Mouse (Mus musculus) limb, embryonic 12.5 days (tissue): ENCODE measurements at regions not wholly inside any gene's neighbourhood (a gene's known extent, or its start where the extent isn't known, plus 50 kb on each side); places are given as distances from the start of the nearest gene placed in this dataset.
A peak's percentile ranks its signal among the peaks of the same experiment; 100 is the strongest.

Experiments
- ATAC-seq: fragments of 200-750 bp; cut with Nextera tagmentation; 2 replicates; pipeline ENCODE4 v1.8.0; 2017; ENCODE audit warnings: low read depth, moderate TSS enrichment; ENCODE audit not compliant: insufficient number of reproducible peaks, insufficient read depth, low FRiP score, low TSS enrichment
- H3K27ac ChIP-seq: fragments of 300-500 bp; sonication (generic); 2 replicates; pipeline ENCODE4 v1.5.1; 2016; ENCODE audit warnings: mild to moderate bottlenecking, moderate library complexity
- H3K27me3 ChIP-seq: fragments of 300-500 bp; sonication (generic); 2 replicates; pipeline ENCODE4 v1.6.1; 2016; ENCODE audit warnings: mild to moderate bottlenecking, moderate library complexity
- H3K36me3 ChIP-seq: fragments of 300-500 bp; sonication (generic); 2 replicates; pipeline ENCODE4 v1.6.1; 2016; ENCODE audit warnings: mild to moderate bottlenecking, moderate library complexity
- H3K4me1 ChIP-seq: fragments of 300-500 bp; sonication (generic); replicated peaks from 2 replicates; pipeline ENCODE4 v1.6.1; 2016
- H3K4me2 ChIP-seq: fragments of 300-500 bp; sonication (generic); 2 replicates; pipeline ENCODE4 v1.6.1; 2016; ENCODE audit warnings: mild to moderate bottlenecking, moderate library complexity
- H3K4me3 ChIP-seq: fragments of 300-500 bp; sonication (generic); replicated peaks from 2 replicates; pipeline ENCODE4 v1.5.1; 2016; ENCODE audit warnings: mild to moderate bottlenecking
- H3K9ac ChIP-seq: fragments of 300-500 bp; sonication (generic); replicated peaks from 2 replicates; pipeline ENCODE4 v1.6.1; 2016; ENCODE audit warnings: mild to moderate bottlenecking, moderate library complexity
- H3K9me3 ChIP-seq: fragments of 300-500 bp; sonication (generic); 2 replicates; pipeline ENCODE4 v1.6.1; 2016; ENCODE audit warnings: mild to moderate bottlenecking, moderate library complexity
- WGBS: fragments of 180-500 bp; shearing (Covaris S2); methylation state at CpG from one replicate; pipeline ENCODE4 v1.1.7; 2016; 5-methylcytosine and 5-hydroxymethylcytosine counted together

GRCm38 (mm10) chr13:114604037-114604694 lies 145.4 kb upstream of the Fst start:
- H3K36me3 ChIP-seq: no peaks in the 10 kb centered on the region
- ATAC-seq: no peak
- WGBS: 67% methylated on average over 11 of the region's 11 CpGs
- H3K27me3 ChIP-seq: no peaks in the 10 kb centered on the region
- no peaks in the 10 kb centered on the region for H3K4me1 ChIP-seq
- H3K9me3 ChIP-seq: no peaks in the 10 kb centered on the region
- H3K4me2 ChIP-seq: no peak overlapping the region
- H3K27ac ChIP-seq: no peak overlapping the region
- no peak overlapping the region for H3K4me3 ChIP-seq
- no peak overlapping the region for H3K9ac ChIP-seq

- Histone ChIP-seq H3K4me2 (no peak overlapping the region), H3K36me3 (no peaks in the 10 kb centered on the region), H3K4me3 (no peak overlapping the region), H3K9me3 (no peaks in the 10 kb centered on the region), H3K9ac (no peak overlapping the region), H3K27ac (no peak overlapping the region), H3K27me3 (no peaks in the 10 kb centered on the region), H3K4me1 (no peaks in the 10 kb centered on the region)
- 98% methylated on average over 1 of the region's 1 CpGs for WGBS
- ATAC-seq: no peak
Measured at GRCm38 (mm10) chr13:114613909-114614308, 155.2 kb upstream of the Fst start.

- H3K27me3 ChIP-seq: no peaks in the 10 kb centered on the region
- no peak overlapping the region for H3K4me3 ChIP-seq
- H3K9me3 ChIP-seq: no peaks in the 10 kb centered on the region
- ATAC-seq: no peak
- no peak overlapping the region for H3K27ac ChIP-seq
- H3K4me2 ChIP-seq: no peak overlapping the region
- H3K36me3 ChIP-seq: no peaks in the 10 kb centered on the region
- 95% methylated on average over 4 of the region's 4 CpGs for WGBS
- no peak overlapping the region for H3K9ac ChIP-seq
- no peaks in the 10 kb centered on the region for H3K4me1 ChIP-seq
Measured at GRCm38 (mm10) chr13:114619416-114619815, 160.7 kb upstream of the Fst start.

- Histone ChIP-seq H3K27me3 (no peaks in the 10 kb centered on the region), H3K36me3 (no peaks in the 10 kb centered on the region), H3K9ac (no peak overlapping the region), H3K4me1 (no peaks in the 10 kb centered on the region), H3K4me3 (no peak overlapping the region), H3K9me3 (no peaks in the 10 kb centered on the region), H3K27ac (no peak overlapping the region), H3K4me2 (no peak overlapping the region)
- ATAC-seq: no peak
- WGBS: 93% methylated on average over 4 of the region's 4 CpGs
Measured at GRCm38 (mm10) chr13:114636731-114637130, 178.0 kb upstream of the Fst start.

- H3K4me1 ChIP-seq: 0 out of 2 replicates have a peak, but pooled peaks cover 5% of the 10 kb centered on the region
- ATAC-seq: no peak
- no peaks in the 10 kb centered on the region for H3K27me3 ChIP-seq
- 83% methylated on average over 2 of the region's 2 CpGs for WGBS
- H3K27ac ChIP-seq: no peak overlapping the region
- H3K4me3 ChIP-seq: no peak overlapping the region
- no peak overlapping the region for H3K4me2 ChIP-seq
- no peak overlapping the region for H3K9ac ChIP-seq
- no peaks in the 10 kb centered on the region for H3K9me3 ChIP-seq
- H3K36me3 ChIP-seq: no peaks in the 10 kb centered on the region
Measured at GRCm38 (mm10) chr13:114639531-114639930, 178.5 kb upstream of the Mocs2 start.

- 83% methylated on average over 9 of the region's 9 CpGs for WGBS
- ATAC-seq: no peak
- Histone ChIP-seq H3K36me3 (no peaks in the 10 kb centered on the region), H3K27me3 (no peaks in the 10 kb centered on the region), H3K4me2 (no peak overlapping the region), H3K9ac (no peak overlapping the region), H3K27ac (no peak overlapping the region), H3K4me3 (no peak overlapping the region), H3K4me1 (0 out of 2 replicates have a peak, but pooled peaks cover 5% of the 10 kb centered on the region), H3K9me3 (no peaks in the 10 kb centered on the region)
Measured at GRCm38 (mm10) chr13:114641688-114642390, 176.2 kb upstream of the Mocs2 start.

GRCm38 (mm10) chr13:114642901-114643491 lies 175.0 kb upstream of the Mocs2 start:
- Histone ChIP-seq H3K27ac (0 out of 2 replicates have a peak overlapping the region, but pooled peaks have one; percentile 31), H3K4me2 (no peak overlapping the region; the same call in 1 of the 2 replicates), H3K9ac (no peak overlapping the region), H3K36me3 (no peaks in the 10 kb centered on the region), H3K9me3 (no peaks in the 10 kb centered on the region), H3K4me1 (0 out of 2 replicates have a peak, but pooled peaks cover 5% of the 10 kb centered on the region), H3K4me3 (no peak overlapping the region), H3K27me3 (no peaks in the 10 kb centered on the region)
- WGBS: 37% methylated on average over 3 of the region's 3 CpGs
- no peak for ATAC-seq

GRCm38 (mm10) chr13:114643521-114643920 lies 174.5 kb upstream of the Mocs2 start:
- H3K4me3 ChIP-seq: no peak overlapping the region
- 32% methylated on average over 11 of the region's 11 CpGs for WGBS
- ATAC-seq: no peak
- H3K4me1 ChIP-seq: 0 out of 2 replicates have a peak, but pooled peaks cover 5% of the 10 kb centered on the region
- no peaks in the 10 kb centered on the region for H3K9me3 ChIP-seq
- no peak overlapping the region for H3K9ac ChIP-seq
- no peaks in the 10 kb centered on the region for H3K36me3 ChIP-seq
- no peak overlapping the region for H3K27ac ChIP-seq
- H3K27me3 ChIP-seq: no peaks in the 10 kb centered on the region
- no peak overlapping the region; the same call in 1 of the 2 replicates for H3K4me2 ChIP-seq

- Histone ChIP-seq H3K9ac (no peak overlapping the region), H3K4me1 (no peaks in the 10 kb centered on the region), H3K27me3 (no peaks in the 10 kb centered on the region), H3K9me3 (no peaks in the 10 kb centered on the region), H3K4me2 (no peak overlapping the region), H3K27ac (no peak overlapping the region), H3K4me3 (no peak overlapping the region), H3K36me3 (no peaks in the 10 kb centered on the region)
- 89% methylated on average over 7 of the region's 7 CpGs for WGBS
- no peak for ATAC-seq
Measured at GRCm38 (mm10) chr13:114654267-114654666, 163.8 kb upstream of the Mocs2 start.

GRCm38 (mm10) chr13:114654953-114655586 lies 163.0 kb upstream of the Mocs2 start:
- 89% methylated on average over 4 of the region's 4 CpGs for WGBS
- H3K9ac ChIP-seq: no peak overlapping the region
- no peak for ATAC-seq

GRCm38 (mm10) chr13:114672411-114672810 lies 145.6 kb upstream of the Mocs2 start:
- Histone ChIP-seq H3K36me3 (no peaks in the 10 kb centered on the region), H3K9ac (no peak overlapping the region), H3K27ac (no peak overlapping the region), H3K4me1 (no peaks in the 10 kb centered on the region), H3K9me3 (peaks cover 3% of the 10 kb centered on the region; the same call in 1 of the 2 replicates), H3K27me3 (no peaks in the 10 kb centered on the region), H3K4me2 (no peak overlapping the region), H3K4me3 (no peak overlapping the region)
- no peak for ATAC-seq

More at GRCm38 (mm10) chr13:114654953-114655586, 163.0 kb upstream of the Mocs2 start:
- no peaks in the 10 kb centered on the region for H3K4me1 ChIP-seq
- H3K9me3 ChIP-seq: no peaks in the 10 kb centered on the region
- no peak overlapping the region for H3K27ac ChIP-seq
- H3K27me3 ChIP-seq: no peaks in the 10 kb centered on the region
- H3K4me2 ChIP-seq: no peak overlapping the region
- H3K4me3 ChIP-seq: no peak overlapping the region
- no peaks in the 10 kb centered on the region for H3K36me3 ChIP-seq
